Mouse (Mus musculus) midbrain, postnatal 0 days (tissue): ENCODE results near the gene Cnn2. TPM values are rescaled to one million over a fixed set of nuclear protein-coding genes. Genes with fewer than 3 reads are reported as not detected.
"Not testable (repeated sequence)": the region's sequence is repeated elsewhere in the genome, so short reads cannot be mapped to it uniquely, and the experiment has no call there.

Experiments
- ATAC-seq: fragments of 200-750 bp; cut with Nextera tagmentation; 2 replicates; pipeline ENCODE4 v1.8.0; 2017; ENCODE audit warnings: moderate number of reproducible peaks, mild to moderate bottlenecking, moderate TSS enrichment, moderate library complexity; ENCODE audit not compliant: low FRiP score
- DNase-seq: peaks from one replicate; pipeline ENCODE4 v3.0.0-alpha.2; 2015; ENCODE audit warnings: low spot score
- H3K27ac ChIP-seq: fragments of 300-500 bp; sonication (generic); 2 replicates; pipeline ENCODE4 v1.5.1; 2014; ENCODE audit warnings: low read depth, mild to moderate bottlenecking, low read length, mixed read lengths
- H3K27me3 ChIP-seq: fragments of 300-500 bp; sonication (generic); 2 replicates; pipeline ENCODE4 v1.6.1; 2014; ENCODE audit warnings: low read length, control low read depth, mixed read lengths; ENCODE audit not compliant: insufficient read depth
- H3K36me3 ChIP-seq: fragments of 300-500 bp; sonication (generic); 2 replicates; pipeline ENCODE4 v1.6.1; 2014; ENCODE audit warnings: low read length, control low read depth, mixed read lengths; ENCODE audit not compliant: insufficient read depth
- H3K4me1 ChIP-seq: fragments of 300-500 bp; sonication (generic); 2 replicates; pipeline ENCODE4 v1.6.1; 2014; ENCODE audit warnings: mild to moderate bottlenecking, control low read depth, antibody characterized with exemption, low read length, mixed read lengths; ENCODE audit not compliant: insufficient read depth
- H3K4me2 ChIP-seq: fragments of 300-500 bp; sonication (generic); 2 replicates; pipeline ENCODE4 v1.6.1; 2014; ENCODE audit warnings: low read depth, mild to moderate bottlenecking, low read length, mixed read lengths; ENCODE audit not compliant: poor library complexity, severe bottlenecking
- H3K4me3 ChIP-seq: fragments of 300-500 bp; sonication (generic); 2 replicates; pipeline ENCODE4 v1.5.1; 2014; ENCODE audit warnings: low read depth, mild to moderate bottlenecking, low read length, moderate library complexity
- H3K9ac ChIP-seq: fragments of 300-500 bp; sonication (generic); replicated peaks from 2 replicates; pipeline ENCODE4 v1.6.1; 2014; ENCODE audit warnings: mild to moderate bottlenecking, low read length, moderate library complexity, mixed read lengths; ENCODE audit not compliant: poor library complexity, severe bottlenecking
- H3K9me3 ChIP-seq: fragments of 300-500 bp; sonication (generic); 2 replicates; pipeline ENCODE4 v1.6.1; 2016; ENCODE audit warnings: low read length, control low read depth
- CTCF ChIP-seq: IDR thresholded peaks from 2 replicates; pipeline ENCODE4 v1.5.1; 2016; ENCODE audit warnings: antibody characterized with exemption, mild to moderate bottlenecking
- WGBS: fragments of 180-500 bp; shearing (Covaris S2); extraction: QIAGEN DNeasy Blood & Tissue Kit; methylation state at CpG from one replicate; pipeline ENCODE4 v1.1.7; 2014; 5-methylcytosine and 5-hydroxymethylcytosine counted together
- polyA plus RNA-seq: library from polyadenylated mRNA; unstranded; fragments of >200 nt; fragmentation: Nextera tagmentation; extraction: Ambion mirVana; gene quantifications from 2 replicates; pipeline ENCODE4 v1.2.1, GENCODE M21; 2015
- total RNA-seq: library from RNA; depleted of rRNA; stranded (reverse); fragments of >200 nt; gene quantifications from 2 replicates; pipeline ENCODE4 v1.2.3, GENCODE M21; 2014

The Cnn2 gene
- total and polyA plus RNA-seq, 2 experiments from 2014 or later = 12.6 to 19.5 TPM

DNA sequence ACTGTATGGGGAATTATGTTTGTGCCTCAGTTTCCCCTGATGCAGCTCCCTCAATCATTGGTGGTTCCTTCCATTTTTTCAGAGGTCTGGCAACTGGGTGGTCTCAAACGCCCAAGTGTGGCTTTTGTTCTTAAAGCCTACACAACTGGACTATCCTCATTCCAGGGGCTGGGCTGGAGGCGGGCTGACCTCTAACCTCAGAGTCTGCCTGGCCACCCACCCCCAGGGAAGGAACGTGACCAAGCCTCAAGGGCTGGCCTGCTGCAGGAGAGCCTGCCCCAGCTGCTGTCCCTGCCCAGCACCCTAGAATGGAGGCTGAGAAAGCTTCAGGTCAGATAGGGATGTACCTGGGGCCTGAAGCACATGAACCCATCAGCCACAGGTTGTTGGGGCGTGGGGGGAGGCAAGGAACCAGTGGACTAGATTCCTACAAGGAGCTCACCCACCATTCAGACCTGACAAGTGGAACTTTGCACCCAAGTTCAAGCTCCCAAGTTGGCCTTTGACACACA lies 31.7 kb upstream of the Cnn2 start:
- Histone ChIP-seq H3K4me3 (no peak overlapping the region), H3K9me3 (no peaks in the 10 kb centered on the region), H3K4me1 (peaks cover 4% of the 10 kb centered on the region; the same call in 1 of the 2 replicates), H3K27me3 (no peaks in the 10 kb centered on the region), H3K27ac (no peak overlapping the region), H3K4me2 (no peak overlapping the region), H3K9ac (no peak overlapping the region), H3K36me3 (peaks cover 7% of the 10 kb centered on the region)
- TF ChIP-seq CTCF = no peak
- 22% methylated on average over 4 of the region's 4 CpGs for WGBS
- ATAC-seq (no peak), DNase-seq (no peak)

DNA sequence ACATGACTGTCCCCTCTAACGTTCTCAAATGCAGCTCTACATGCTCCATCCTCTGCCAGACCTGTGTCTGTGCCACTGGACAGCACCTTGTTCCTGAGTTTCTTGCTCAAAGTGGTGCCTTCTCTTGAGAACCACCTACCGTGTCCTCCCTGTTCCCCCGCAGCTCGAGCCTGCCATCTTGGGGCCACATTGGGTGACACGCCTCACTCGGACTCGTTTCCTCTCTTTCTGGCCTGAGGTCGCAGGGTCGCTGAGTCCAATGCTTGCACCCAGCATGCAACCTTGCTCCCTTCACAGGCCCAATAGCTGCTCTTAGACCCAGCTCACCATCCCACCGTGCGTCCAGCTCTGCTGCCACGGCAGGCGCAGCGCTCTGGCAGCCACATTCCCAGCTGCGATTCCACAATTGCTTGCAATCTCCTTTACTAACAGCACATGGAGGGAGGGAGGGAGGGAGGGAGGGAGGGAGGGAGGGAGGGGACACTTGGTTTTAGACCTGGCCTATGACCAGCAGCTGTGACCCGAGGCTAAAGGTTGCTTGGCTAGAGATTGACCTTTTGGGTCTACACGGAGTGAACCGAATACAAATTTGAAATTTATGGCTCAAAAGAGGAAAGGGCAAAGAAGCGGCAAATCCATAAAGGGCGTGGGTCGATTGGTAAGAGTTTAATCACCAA lies 30.1 kb upstream of the Cnn2 start:
- H3K27ac ChIP-seq = no peak overlapping the region
- DNase-seq = peak; percentile 55
- no peak overlapping the region for H3K4me2 ChIP-seq
- no peak overlapping the region for H3K9ac ChIP-seq
- ATAC-seq = no peak
- no peaks in the 10 kb centered on the region for H3K27me3 ChIP-seq
- no peak overlapping the region for H3K4me3 ChIP-seq
- H3K4me1 ChIP-seq = peaks cover 4% of the 10 kb centered on the region; the same call in 1 of the 2 replicates
- TF ChIP-seq CTCF = peak; percentile 78
- no peaks in the 10 kb centered on the region for H3K9me3 ChIP-seq
- H3K36me3 ChIP-seq = peaks cover 1% of the 10 kb centered on the region
- WGBS = 11% methylated on average over 21 of the region's 21 CpGs

DNA sequence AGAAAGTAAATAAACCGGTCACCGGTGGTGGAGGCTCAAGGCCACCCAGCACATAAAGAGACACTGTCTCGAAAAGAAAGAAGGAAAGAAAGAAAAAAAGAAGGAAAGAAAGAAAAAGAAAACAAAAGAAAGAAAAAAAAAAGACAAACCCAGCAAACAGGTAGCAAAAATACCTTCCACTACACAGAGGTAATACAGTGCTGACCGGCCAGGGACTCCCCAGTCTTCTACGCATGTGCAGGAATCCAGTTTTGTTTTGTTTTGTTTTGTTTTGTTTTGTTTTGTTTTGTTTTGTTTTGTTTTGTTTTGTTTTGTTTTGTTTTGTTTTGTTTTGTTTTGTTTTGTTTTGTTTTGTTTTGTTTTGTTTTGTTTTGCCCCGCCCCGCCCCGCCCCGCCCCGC lies 29.0 kb upstream of the Cnn2 start:
- not testable (repeated sequence) for DNase-seq, H3K27me3 ChIP-seq, H3K9me3 ChIP-seq, H3K4me1 ChIP-seq, H3K27ac ChIP-seq, ATAC-seq, H3K9ac ChIP-seq
- Histone ChIP-seq H3K4me3 (peak overlapping the region; percentile 77; the same call in 1 of the 2 replicates), H3K4me2 (peak overlapping the region; percentile 83), H3K36me3 (peaks cover 12% of the 10 kb centered on the region)
- WGBS = 34% methylated on average over 10 of the region's 10 CpGs

DNA sequence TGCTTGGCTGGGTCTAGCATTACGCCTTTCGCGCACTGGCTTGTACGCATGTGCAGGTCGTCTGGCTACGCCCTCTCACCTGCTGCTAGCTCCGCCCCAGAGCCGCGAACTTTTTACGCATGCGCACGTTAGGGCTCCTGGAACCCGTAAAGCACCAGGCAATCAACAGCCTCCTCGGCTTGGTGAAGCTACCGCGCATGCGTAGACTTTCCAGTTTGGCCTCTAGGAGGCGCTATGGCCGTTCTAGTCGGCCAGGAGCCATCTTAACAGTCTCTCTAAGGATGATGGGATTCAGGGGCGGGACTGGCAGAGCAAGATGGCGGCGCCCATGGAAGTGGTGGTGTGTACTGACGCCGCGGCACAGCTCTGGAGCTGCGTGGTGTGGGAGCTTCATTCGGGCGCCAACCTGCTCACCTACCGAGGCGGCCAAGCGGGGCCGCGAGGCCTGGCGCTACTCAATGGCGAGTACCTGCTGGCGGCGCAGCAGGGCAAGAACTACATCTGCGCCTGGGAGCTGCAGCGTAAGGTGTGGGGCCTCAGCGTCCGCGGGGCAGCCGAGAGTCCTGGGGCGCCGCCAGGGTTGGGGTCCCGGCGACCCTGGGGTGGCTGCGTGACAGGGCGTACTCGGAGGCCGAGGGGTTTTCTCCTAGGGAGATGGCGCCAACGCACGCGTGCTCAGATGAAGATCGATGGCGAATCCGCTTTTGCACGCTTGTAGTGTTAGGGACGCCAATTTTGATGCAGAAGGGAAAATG lies 28.4 kb upstream of the Cnn2 start, which contains the start of gene Wdr18:
Gene Wdr18, plus strand, starts transcription at position 306 of the 755 bp plus-strand sequence.
- ATAC-seq (peak; percentile 94), DNase-seq (peak; percentile 99)
- Histone ChIP-seq H3K27ac (peak within 1 kb of the TSS; percentile 70), H3K4me2 (peak within 1 kb of the TSS; percentile 83), H3K4me1 (peaks cover 4% of the 10 kb centered on the region; the same call in 1 of the 2 replicates), H3K4me3 (peak within 1 kb of the TSS; percentile 77), H3K36me3 (peaks cover 18% of the 10 kb centered on the region), H3K27me3 (no peaks in the 10 kb centered on the region), H3K9me3 (no peaks in the 10 kb centered on the region), H3K9ac (peak within 1 kb of the TSS; percentile 77)
- TF ChIP-seq CTCF = peak; percentile 100
- under 1% methylated on average over 61 of the region's 61 CpGs for WGBS

DNA sequence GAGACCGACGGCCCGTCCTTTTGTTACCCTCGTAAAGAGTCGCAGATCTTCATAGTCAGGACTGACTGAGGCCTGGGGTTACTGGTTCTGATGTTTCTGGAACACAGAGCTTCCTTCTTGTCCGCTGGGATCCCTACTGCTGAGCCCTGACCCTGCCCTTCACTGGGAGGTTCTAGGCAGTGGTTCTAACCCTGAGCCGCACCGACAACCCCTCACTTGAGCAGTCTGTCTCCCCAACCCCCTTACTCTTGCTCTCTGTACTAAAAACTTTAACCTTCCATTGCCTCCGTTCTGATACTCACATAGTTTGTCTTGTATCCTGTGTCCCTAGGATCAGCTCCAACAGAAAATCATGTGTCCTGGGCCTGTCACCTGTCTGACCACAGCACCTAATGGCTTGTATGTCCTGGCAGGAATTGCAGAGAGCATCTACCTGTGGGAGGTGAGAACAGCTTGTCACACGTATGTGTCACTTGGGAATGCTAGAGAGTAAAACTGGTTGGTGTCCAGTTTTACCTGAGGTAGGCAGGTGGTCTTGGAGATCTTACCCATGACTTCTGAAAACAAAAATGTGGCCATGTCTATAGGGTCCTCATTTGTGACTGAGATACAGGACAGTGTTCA lies 27.6 kb upstream of the Cnn2 start:
- DNase-seq (no peak), ATAC-seq (no peak)
- no peaks in the 10 kb centered on the region for H3K27me3 ChIP-seq
- peak overlapping the region; percentile 77 for H3K4me3 ChIP-seq
- H3K9me3 ChIP-seq = no peaks in the 10 kb centered on the region
- H3K4me2 ChIP-seq = peak overlapping the region; percentile 83
- no peak for TF ChIP-seq CTCF
- peaks cover 26% of the 10 kb centered on the region for H3K36me3 ChIP-seq
- 17% methylated on average over 10 of the region's 10 CpGs for WGBS
- H3K4me1 ChIP-seq = peaks cover 4% of the 10 kb centered on the region; the same call in 1 of the 2 replicates
- peak overlapping the region; percentile 70; the same call in 1 of the 2 replicates for H3K27ac ChIP-seq
- peak overlapping the region; percentile 77 for H3K9ac ChIP-seq
